Mouse (Mus musculus) C2C12 (cell line): ENCODE results near the gene Dpy19l3.

Source experiments
- CEBPB ChIP-seq: IDR thresholded peaks from one replicate; pipeline ENCODE4 v1.6.1; 2011; ENCODE audit warnings: low read depth, mild to moderate bottlenecking, control low read depth, moderate library complexity
- CTCF ChIP-seq: IDR thresholded peaks from one replicate; pipeline ENCODE4 v1.5.1; 2011; ENCODE audit not compliant: control insufficient read depth, insufficient read depth, insufficient read length
- MAX ChIP-seq: IDR thresholded peaks from one replicate; pipeline ENCODE4 v1.6.1; 2011; ENCODE audit warnings: mild to moderate bottlenecking, control low read depth
- MYOD1 ChIP-seq: IDR thresholded peaks from one replicate; pipeline ENCODE4 v1.6.1; 2011; ENCODE audit warnings: low read depth; ENCODE audit not compliant: control insufficient read depth, insufficient read length
- MYOG ChIP-seq: IDR thresholded peaks from one replicate; pipeline ENCODE4 v1.6.1; 2011; ENCODE audit not compliant: control insufficient read depth, insufficient read length; ENCODE audit errors: extremely low read depth
- USF1 ChIP-seq: IDR thresholded peaks from one replicate; pipeline ENCODE4 v1.6.1; 2011; ENCODE audit warnings: low read depth, mild to moderate bottlenecking, control low read depth, moderate library complexity

DNA sequence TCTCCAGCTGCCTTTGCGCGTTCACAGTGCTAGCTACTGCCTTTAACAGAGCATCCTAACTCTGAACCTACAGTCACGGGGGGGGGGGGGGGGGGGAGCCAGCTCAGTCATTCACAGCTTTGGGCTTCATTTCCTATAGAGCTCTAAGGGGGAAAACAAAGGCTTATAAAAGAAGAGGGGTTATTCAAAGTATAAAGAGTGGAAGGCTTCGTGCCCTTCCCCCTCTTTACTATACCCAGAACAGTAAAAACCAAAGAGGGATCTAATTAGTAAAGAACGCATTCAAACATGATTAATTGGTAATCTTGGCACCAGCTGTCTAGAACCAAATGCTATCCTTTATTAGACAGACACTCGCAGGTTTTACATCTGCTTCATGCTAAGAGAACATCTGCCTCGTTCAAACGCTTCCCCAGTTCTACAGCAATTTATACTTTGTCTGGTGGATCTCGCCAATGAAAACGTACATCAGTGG, 21.6 kb downstream of the Dpy19l3 start:
- no peak for TF ChIP-seq CTCF
- no peak for TF ChIP-seq MAX
- TF ChIP-seq USF1, result no peak
- TF ChIP-seq MYOG, result no peak
- no peak for TF ChIP-seq CEBPB
- no peak for TF ChIP-seq MYOD1
